Mouse (Mus musculus) MEL (cell line): ENCODE measurements around the gene Irf1. TPM values are rescaled to one million over a fixed set of nuclear protein-coding genes. Genes with fewer than 3 reads are reported as not detected.

Experiments used
- DNase-seq: peaks from one replicate; pipeline ENCODE4 v3.0.0; 2011; ENCODE audit warnings: low read depth, low spot score
- H3K27ac ChIP-seq: 2 replicates; pipeline ENCODE4 v1.5.1; 2012; ENCODE audit warnings: low read depth, mild to moderate bottlenecking, control low read depth, low read length, moderate library complexity; ENCODE audit not compliant: control insufficient read depth
- H3K27me3 ChIP-seq, 2 experiments: fragments of 150-350 bp in 1 of 2; sonication (generic) in 1 of 2; 2 replicates each; pipeline ENCODE4 v1.6.1; 2012; ENCODE audit warnings: low read length in 2 of 2, mild to moderate bottlenecking in 2 of 2, improper control_type of control experiment in 1 of 2, moderate library complexity in 1 of 2; ENCODE audit not compliant: insufficient read depth in 2 of 2, control insufficient read depth in 1 of 2
- H3K36me3 ChIP-seq, 2 experiments: 2 replicates each; pipeline ENCODE4 v1.6.1; 2012 to 2014; ENCODE audit warnings: low read length in 2 of 2, improper control_type of control experiment in 1 of 2, inconsistent platforms in 1 of 2, mild to moderate bottlenecking in 1 of 2; ENCODE audit not compliant: insufficient read depth in 2 of 2, control insufficient read depth in 1 of 2
- H3K4me1 ChIP-seq, 2 experiments: fragments of 150-350 bp in 1 of 2; sonication (generic) in 1 of 2; 2 replicates each; pipeline ENCODE4 v1.6.1; 2012; ENCODE audit warnings: low read length in 2 of 2, improper control_type of control experiment in 1 of 2, mild to moderate bottlenecking in 1 of 2; ENCODE audit not compliant: insufficient read depth in 2 of 2, control insufficient read depth in 1 of 2
- H3K4me3 ChIP-seq, 2 experiments: fragments of 150-350 bp in 1 of 2; sonication (generic) in 1 of 2; 2 replicates each; pipeline ENCODE4 v1.5.1; 2012; ENCODE audit warnings: low read depth in 2 of 2, low read length in 2 of 2, mild to moderate bottlenecking in 2 of 2, moderate library complexity in 2 of 2, control low read depth in 1 of 2, improper control_type of control experiment in 1 of 2; ENCODE audit not compliant: control insufficient read depth in 1 of 2, insufficient read depth in 1 of 2
- H3K79me2 ChIP-seq: 2 replicates; pipeline ENCODE4 v1.6.1; 2012; ENCODE audit warnings: mild to moderate bottlenecking, low read length, moderate library complexity; ENCODE audit not compliant: control insufficient read depth, poor library complexity, insufficient read depth
- H3K9ac ChIP-seq: 2 replicates; pipeline ENCODE4 v1.6.1; 2012; ENCODE audit warnings: low read depth, mild to moderate bottlenecking, control low read depth, low read length, moderate library complexity; ENCODE audit not compliant: control insufficient read depth, poor library complexity, severe bottlenecking
- H3K9me3 ChIP-seq: fragments of 150-350 bp; sonication (generic); replicated peaks from 2 replicates; pipeline ENCODE4 v1.6.1; 2012; ENCODE audit warnings: mild to moderate bottlenecking, low read length, improper control_type of control experiment, moderate library complexity; ENCODE audit not compliant: insufficient read depth
- BHLHE40 ChIP-seq: IDR thresholded peaks from 2 replicates; pipeline ENCODE4 v1.6.1; 2012; ENCODE audit warnings: low read depth, mild to moderate bottlenecking, inconsistent platforms, low read length, improper control_type of control experiment, borderline replicate concordance
- CHD1 ChIP-seq: IDR thresholded peaks from 2 replicates; pipeline ENCODE4 v1.6.1; 2012; ENCODE audit warnings: low read depth, mild to moderate bottlenecking, inconsistent platforms, low read length, improper control_type of control experiment
- CHD2 ChIP-seq: IDR thresholded peaks from 2 replicates; pipeline ENCODE4 v1.6.1; 2011; ENCODE audit warnings: low read length, improper control_type of control experiment
- CTCF ChIP-seq, 3 experiments: IDR thresholded peaks in 2 of 3; conservative IDR thresholded peaks in 1 of 3; 2 replicates each; pipeline ENCODE4 v1.5.1; 2011 to 2012; ENCODE audit warnings: low read length in 3 of 3, low read depth in 2 of 3, mild to moderate bottlenecking in 2 of 3, improper control_type of control experiment in 1 of 3, inconsistent platforms in 1 of 3, mixed read lengths in 1 of 3, moderate library complexity in 1 of 3; ENCODE audit not compliant: control insufficient read depth in 1 of 3, insufficient read depth in 1 of 3, poor library complexity in 1 of 3, severe bottlenecking in 1 of 3
- E2F4 ChIP-seq: IDR thresholded peaks from 2 replicates; pipeline ENCODE4 v1.6.1; 2011; ENCODE audit warnings: low read depth, low read length, improper control_type of control experiment, borderline replicate concordance
- ELF1 ChIP-seq: IDR thresholded peaks from 2 replicates; pipeline ENCODE4 v1.6.1; 2014; ENCODE audit warnings: low read depth, mild to moderate bottlenecking, inconsistent platforms, low read length, improper control_type of control experiment, moderate library complexity
- EP300 ChIP-seq, 2 experiments: IDR thresholded peaks; 2 replicates each; pipeline ENCODE4 v1.6.1; 2011; ENCODE audit warnings: improper control_type of control experiment in 2 of 2, low read length in 2 of 2, low read depth in 1 of 2, mild to moderate bottlenecking in 1 of 2
- ETS1 ChIP-seq: IDR thresholded peaks from 2 replicates; pipeline ENCODE4 v1.6.1; 2012; ENCODE audit warnings: low read depth, mild to moderate bottlenecking, inconsistent platforms, low read length, improper control_type of control experiment, moderate library complexity
- GABPA ChIP-seq: IDR thresholded peaks from 2 replicates; pipeline ENCODE4 v1.6.1; 2012; ENCODE audit warnings: low read depth, mild to moderate bottlenecking, inconsistent platforms, low read length, improper control_type of control experiment, moderate library complexity
- GATA1 ChIP-seq: IDR thresholded peaks from 2 replicates; pipeline ENCODE4 v1.6.1; 2011; ENCODE audit warnings: low read depth, low read length, improper control_type of control experiment
- HCFC1 ChIP-seq: IDR thresholded peaks from 2 replicates; pipeline ENCODE4 v1.6.1; 2012; ENCODE audit warnings: low read depth, mild to moderate bottlenecking, inconsistent platforms, low read length, improper control_type of control experiment, moderate library complexity
- JUND ChIP-seq: IDR thresholded peaks from 2 replicates; pipeline ENCODE4 v1.6.1; 2011; ENCODE audit warnings: low read depth, mild to moderate bottlenecking, improper control_type of control experiment, low read length
- KAT2A ChIP-seq: conservative IDR thresholded peaks from 2 replicates; pipeline ENCODE4 v1.6.1; 2012; ENCODE audit warnings: low read depth, low read length, improper control_type of control experiment, inconsistent platforms
- MAX ChIP-seq: IDR thresholded peaks from 2 replicates; pipeline ENCODE4 v1.6.1; 2011; ENCODE audit warnings: low read length, improper control_type of control experiment
- MAZ ChIP-seq: IDR thresholded peaks from 2 replicates; pipeline ENCODE4 v1.6.1; 2012; ENCODE audit warnings: low read depth, mild to moderate bottlenecking, inconsistent platforms, low read length, improper control_type of control experiment
- MEF2A ChIP-seq: IDR thresholded peaks from 2 replicates; pipeline ENCODE4 v1.6.1; 2014; ENCODE audit warnings: low read depth, mild to moderate bottlenecking, inconsistent platforms, low read length, improper control_type of control experiment; ENCODE audit not compliant: poor library complexity, insufficient replicate concordance, severe bottlenecking; ENCODE audit errors: extremely low read depth
- MXI1 ChIP-seq: IDR thresholded peaks from 2 replicates; pipeline ENCODE4 v1.6.1; 2011; ENCODE audit warnings: mild to moderate bottlenecking, low read depth, low read length, improper control_type of control experiment
- MYB ChIP-seq: IDR thresholded peaks from 2 replicates; pipeline ENCODE4 v1.6.1; 2011; ENCODE audit warnings: mild to moderate bottlenecking, low read depth, low read length, improper control_type of control experiment
- MYC ChIP-seq: IDR thresholded peaks from 2 replicates; pipeline ENCODE4 v1.6.1; 2011; ENCODE audit warnings: low read depth, mild to moderate bottlenecking, low read length, improper control_type of control experiment, moderate library complexity
- NELFE ChIP-seq: IDR thresholded peaks from 2 replicates; pipeline ENCODE4 v1.6.1; 2011; ENCODE audit warnings: low read depth, low read length, improper control_type of control experiment
- NRF1 ChIP-seq: IDR thresholded peaks from 2 replicates; pipeline ENCODE4 v1.6.1; 2014; ENCODE audit warnings: low read depth, mild to moderate bottlenecking, inconsistent platforms, low read length, improper control_type of control experiment, moderate library complexity; ENCODE audit not compliant: poor library complexity, insufficient read depth, severe bottlenecking
- POLR2A ChIP-seq, 2 experiments: IDR thresholded peaks; 2 replicates each; pipeline ENCODE4 v1.6.1; 2011 to 2012; ENCODE audit warnings: low read length in 2 of 2, mild to moderate bottlenecking in 2 of 2, control low read depth in 1 of 2, improper control_type of control experiment in 1 of 2, low read depth in 1 of 2, moderate library complexity in 1 of 2; ENCODE audit not compliant: control insufficient read depth in 1 of 2, insufficient read depth in 1 of 2, poor library complexity in 1 of 2
- POLR2AphosphoS2 ChIP-seq: IDR thresholded peaks from 2 replicates; pipeline ENCODE4 v1.6.1; 2011; ENCODE audit warnings: low read length, improper control_type of control experiment
- RAD21 ChIP-seq: IDR thresholded peaks from 2 replicates; pipeline ENCODE4 v1.6.1; 2011; ENCODE audit warnings: mild to moderate bottlenecking, low read depth, low read length, improper control_type of control experiment
- RCOR1 ChIP-seq: IDR thresholded peaks from 2 replicates; pipeline ENCODE4 v1.6.1; 2012; ENCODE audit warnings: low read depth, mild to moderate bottlenecking, inconsistent platforms, low read length, improper control_type of control experiment
- SMC3 ChIP-seq: IDR thresholded peaks from 2 replicates; pipeline ENCODE4 v1.6.1; 2011; ENCODE audit warnings: low read depth, low read length, improper control_type of control experiment
- TAL1 ChIP-seq: IDR thresholded peaks from 2 replicates; pipeline ENCODE4 v1.6.1; 2012; ENCODE audit warnings: mild to moderate bottlenecking, inconsistent platforms, low read length, moderate library complexity, mixed read lengths
- TBP ChIP-seq: IDR thresholded peaks from 2 replicates; pipeline ENCODE4 v1.8.0; 2011; ENCODE audit warnings: low read depth, low read length, improper control_type of control experiment
- TCF12 ChIP-seq: IDR thresholded peaks from 2 replicates; pipeline ENCODE4 v1.6.1; 2014; ENCODE audit warnings: low read depth, mild to moderate bottlenecking, inconsistent platforms, low read length, improper control_type of control experiment, moderate library complexity
- UBTF ChIP-seq: IDR thresholded peaks from 2 replicates; pipeline ENCODE4 v1.6.1; 2012; ENCODE audit warnings: low read depth, mild to moderate bottlenecking, inconsistent platforms, low read length, improper control_type of control experiment, moderate library complexity, borderline replicate concordance; ENCODE audit not compliant: insufficient read depth
- USF1 ChIP-seq: IDR thresholded peaks from 2 replicates; pipeline ENCODE4 v1.6.1; 2014; ENCODE audit warnings: low read depth, mild to moderate bottlenecking, inconsistent platforms, low read length, improper control_type of control experiment, moderate library complexity
- ZC3H11A ChIP-seq: IDR thresholded peaks from 2 replicates; pipeline ENCODE4 v1.6.1; 2012; ENCODE audit warnings: low read depth, mild to moderate bottlenecking, inconsistent platforms, low read length, improper control_type of control experiment
- ZKSCAN1 ChIP-seq: IDR thresholded peaks from 2 replicates; pipeline ENCODE4 v1.6.1; 2012; ENCODE audit warnings: low read depth, mild to moderate bottlenecking, inconsistent platforms, low read length, improper control_type of control experiment, moderate library complexity
- ZMIZ1 ChIP-seq: IDR thresholded peaks from 2 replicates; pipeline ENCODE4 v1.6.1; 2012; ENCODE audit warnings: low read depth, mild to moderate bottlenecking, inconsistent platforms, low read length, improper control_type of control experiment, moderate library complexity
- ZNF384 ChIP-seq: IDR thresholded peaks from 2 replicates; pipeline ENCODE4 v1.6.1; 2012; ENCODE audit warnings: low read depth, mild to moderate bottlenecking, inconsistent platforms, low read length, improper control_type of control experiment
- polyA plus RNA-seq, 2 experiments: library from polyadenylated mRNA; stranded (reverse) in 1 of 2; unstranded in 1 of 2; fragments of >175 nt in 1 of 2; fragments of >200 nt in 1 of 2; gene quantifications; 2 replicates each; pipeline versions ENCODE4 v1.2.1 to v1.2.4; 2012; ENCODE audit warnings: low replicate concordance in 2 of 2, low read depth in 1 of 2; ENCODE audit not compliant: insufficient read length in 2 of 2, insufficient read depth in 1 of 2, missing spikeins in 1 of 2
- total RNA-seq: library from RNA; depleted of rRNA; stranded (reverse); fragments of 300-350 nt; gene quantifications from 2 replicates; pipeline ENCODE4 v1.2.3, GENCODE M21; 2012

The Irf1 gene
- total and polyA plus RNA-seq, 3 experiments: 0.73 to 1.9 TPM; not detected in 1

- TF ChIP-seq TBP (0 out of 2 replicates have a peak, but pooled peaks have one; percentile 19), SMC3 (no peak), RAD21 (no peak), CHD1 (no peak), CHD2 (no peak), BHLHE40 (no peak), RCOR1 (peak; percentile 73), NELFE (no peak)
Measured at GRCm38 (mm10) chr11:53732244-53732643, 37.6 kb upstream of the Irf1 start (continued).

DNA sequence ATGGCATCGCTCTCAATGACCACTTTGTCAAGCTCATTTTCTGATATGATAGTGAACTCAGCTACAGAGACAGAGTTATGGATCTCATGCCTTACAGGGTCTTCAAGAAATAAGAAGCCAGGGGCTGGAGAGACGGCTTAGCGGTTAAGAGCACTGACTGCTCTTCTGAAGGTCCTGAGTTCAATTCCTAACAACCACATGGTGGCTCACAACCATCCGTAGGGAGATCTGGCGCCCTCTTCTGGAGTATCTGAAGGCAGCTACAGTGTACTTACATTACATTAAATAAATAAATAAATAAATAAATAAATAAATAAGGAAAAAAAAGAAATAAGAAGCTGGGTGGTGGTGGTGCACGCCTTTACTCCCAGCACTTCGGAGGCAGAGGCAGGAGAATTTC, 36.0 kb upstream of the Irf1 start:
- Histone ChIP-seq H3K9ac (no peak overlapping the region), H3K27ac (no peak overlapping the region), H3K4me1 (peaks cover 6 to 42% of the 10 kb centered on the region in 2 experiments), H3K79me2 (no peaks in the 10 kb centered on the region; the same call in 1 of the 2 replicates), H3K9me3 (no peaks in the 10 kb centered on the region), H3K27me3 (no peaks in the 10 kb centered on the region), H3K4me3 (no peak overlapping the region), H3K36me3 (peaks cover 0 to 40% of the 10 kb centered on the region in 2 experiments; a peak in 2 of 4 replicates)
- peak; percentile 73 for DNase-seq
- TF ChIP-seq RAD21: peak; percentile 17
- TF ChIP-seq TBP: no peak
- no peak for TF ChIP-seq UBTF
- no peak for TF ChIP-seq ELF1
- TF ChIP-seq MAX: no peak
- no peak for TF ChIP-seq MEF2A
- no peak for TF ChIP-seq GABPA
- TF ChIP-seq TAL1: no peak
- TF ChIP-seq CTCF (IDR thresholded peaks at IDR 0.05 in 2 of 3, conservative IDR thresholded peaks at IDR 0.05 in 1 of 3; ENCODE audit: control insufficient read depth in 1 of 3, insufficient read depth in 1 of 3, low read depth in 2 of 3, low read length in 3 of 3, poor library complexity in 1 of 3, severe bottlenecking in 1 of 3): peak; percentile 35 to 59 (median 53); a peak in 5 of 6 replicates
- TF ChIP-seq CHD2: no peak
- no peak for TF ChIP-seq USF1
- no peak for TF ChIP-seq CHD1
- no peak for TF ChIP-seq TCF12
- no peak for TF ChIP-seq EP300 (IDR thresholded peaks at IDR 0.05; ENCODE audit: low read depth in 1 of 2, low read length in 2 of 2)
- TF ChIP-seq ETS1: no peak
- TF ChIP-seq E2F4: no peak
- TF ChIP-seq GATA1: no peak
- TF ChIP-seq MYC: 0 out of 2 replicates have a peak, but pooled peaks have one; percentile 37
- no peak for TF ChIP-seq MXI1
- no peak for TF ChIP-seq POLR2AphosphoS2
- no peak for TF ChIP-seq NRF1
- no peak for TF ChIP-seq MAZ
- TF ChIP-seq POLR2A (IDR thresholded peaks at IDR 0.05; ENCODE audit: control insufficient read depth in 1 of 2, insufficient read depth in 1 of 2, low read depth in 1 of 2, low read length in 2 of 2, poor library complexity in 1 of 2): no peak
- no peak for TF ChIP-seq HCFC1
- no peak for TF ChIP-seq BHLHE40
- TF ChIP-seq ZKSCAN1: no peak
- TF ChIP-seq JUND: no peak
- no peak for TF ChIP-seq ZNF384
- TF ChIP-seq KAT2A: no peak
- no peak for TF ChIP-seq RCOR1
- peak; percentile 32; the same call in 1 of the 2 replicates for TF ChIP-seq SMC3
- TF ChIP-seq ZMIZ1: no peak
- no peak for TF ChIP-seq MYB
- no peak for TF ChIP-seq ZC3H11A
